Mouse (Mus musculus): ENCODE results near the gene Cnih3.

Gene Cnih3

GRCm38 (mm10) chr1:181447576-181447975, 95.1 kb downstream of the Cnih3 start:
- DNase-seq (ENCODE audit: low read depth in 1 of 2, low spot score in 2 of 2), result no peak

GRCm38 (mm10) chr1:181448041-181448440, 95.6 kb downstream of the Cnih3 start:
- no peak for DNase-seq (ENCODE audit: low read depth in 1 of 2, low spot score in 2 of 2)

GRCm38 (mm10) chr1:181453106-181453505, 100.7 kb downstream of the Cnih3 start:
- DNase-seq (ENCODE audit: low read depth in 1 of 2, low spot score in 2 of 2), result no peak

- DNase-seq (ENCODE audit: low read depth in 1 of 2, low spot score in 2 of 2), result no peak
Measured at GRCm38 (mm10) chr1:181456911-181457310, 104.5 kb downstream of the Cnih3 start.

- DNase-seq (ENCODE audit: low read depth in 1 of 2, low spot score in 2 of 2), result no peak
Measured at GRCm38 (mm10) chr1:181459431-181460105, 107.1 kb downstream of the Cnih3 start.

GRCm38 (mm10) chr1:181460283-181460682, 107.9 kb downstream of the Cnih3 start:
- no peak for DNase-seq (ENCODE audit: low read depth in 1 of 2, low spot score in 2 of 2)

- DNase-seq (ENCODE audit: low read depth in 1 of 2, low spot score in 2 of 2), result no peak
Measured at GRCm38 (mm10) chr1:181461484-181461883, 109.1 kb downstream of the Cnih3 start.

- no peak for DNase-seq (ENCODE audit: low read depth in 1 of 2, low spot score in 2 of 2)
Measured at GRCm38 (mm10) chr1:181462051-181462905, 109.8 kb downstream of the Cnih3 start.

- DNase-seq (ENCODE audit: low read depth in 1 of 2, low spot score in 2 of 2), result no peak
Measured at GRCm38 (mm10) chr1:181462906-181463179, 110.4 kb downstream of the Cnih3 start.

- no peak for DNase-seq (ENCODE audit: low read depth in 1 of 2, low spot score in 2 of 2)
Measured at GRCm38 (mm10) chr1:181465027-181465426, 112.6 kb downstream of the Cnih3 start.

- no peak for DNase-seq (ENCODE audit: low read depth in 1 of 2, low spot score in 2 of 2)
Measured at GRCm38 (mm10) chr1:181466040-181466439, 113.6 kb downstream of the Cnih3 start.

- no peak for DNase-seq (ENCODE audit: low read depth in 1 of 2, low spot score in 2 of 2)
Measured at GRCm38 (mm10) chr1:181466601-181467320, 114.3 kb downstream of the Cnih3 start.

GRCm38 (mm10) chr1:181467321-181467670, 114.9 kb downstream of the Cnih3 start:
- DNase-seq (ENCODE audit: low read depth in 1 of 2, low spot score in 2 of 2), result no peak

- no peak for DNase-seq (ENCODE audit: low read depth in 1 of 2, low spot score in 2 of 2)
Measured at GRCm38 (mm10) chr1:181469415-181469814, 117.0 kb downstream of the Cnih3 start.

- no peak for DNase-seq (ENCODE audit: low read depth in 1 of 2, low spot score in 2 of 2)
Measured at GRCm38 (mm10) chr1:181476141-181476540, 123.7 kb downstream of the Cnih3 start.

- no peak for DNase-seq (ENCODE audit: low read depth in 1 of 2, low spot score in 2 of 2)
Measured at GRCm38 (mm10) chr1:181476557-181476956, 124.1 kb downstream of the Cnih3 start.

GRCm38 (mm10) chr1:181484696-181485095, 132.3 kb downstream of the Cnih3 start:
- no peak for DNase-seq (ENCODE audit: low read depth in 1 of 2, low spot score in 2 of 2)

GRCm38 (mm10) chr1:181503471-181503870, 151.0 kb downstream of the Cnih3 start:
- DNase-seq (ENCODE audit: low read depth in 1 of 2, low spot score in 2 of 2), result no peak

GRCm38 (mm10) chr1:181505367-181505766, 152.9 kb downstream of the Cnih3 start:
- DNase-seq (ENCODE audit: low read depth in 1 of 2, low spot score in 2 of 2), result no peak
